Mouse (Mus musculus) liver, embryonic 12.5 days (tissue): ENCODE measurements around the gene Naa10. TPM values are rescaled to one million over a fixed set of nuclear protein-coding genes. Genes with fewer than 3 reads are reported as not detected.
A peak's percentile ranks its signal among the peaks of the same experiment; 100 is the strongest.

ENCODE experiments used
- ATAC-seq: fragments of 200-750 bp; cut with Nextera tagmentation; 2 replicates; pipeline ENCODE4 v1.8.0; 2017; ENCODE audit warnings: moderate number of reproducible peaks, mild to moderate bottlenecking, moderate library complexity
- H3K27ac ChIP-seq: fragments of 300-500 bp; sonication (generic); 2 replicates; pipeline ENCODE4 v1.5.1; 2016; ENCODE audit warnings: mild to moderate bottlenecking
- H3K27me3 ChIP-seq: fragments of 300-500 bp; sonication (generic); replicated peaks from 2 replicates; pipeline ENCODE4 v1.6.1; 2016; ENCODE audit warnings: mild to moderate bottlenecking, moderate library complexity
- H3K36me3 ChIP-seq: fragments of 300-500 bp; sonication (generic); 2 replicates; pipeline ENCODE4 v1.6.1; 2016; ENCODE audit warnings: mild to moderate bottlenecking, moderate library complexity
- H3K4me1 ChIP-seq: fragments of 300-500 bp; sonication (generic); 2 replicates; pipeline ENCODE4 v1.6.1; 2016
- H3K4me2 ChIP-seq: fragments of 300-500 bp; sonication (generic); 2 replicates; pipeline ENCODE4 v1.6.1; 2016; ENCODE audit warnings: mild to moderate bottlenecking, moderate library complexity
- H3K4me3 ChIP-seq: fragments of 300-500 bp; sonication (generic); 2 replicates; pipeline ENCODE4 v1.5.1; 2016; ENCODE audit warnings: mild to moderate bottlenecking, moderate library complexity
- H3K9ac ChIP-seq: fragments of 300-500 bp; sonication (generic); 2 replicates; pipeline ENCODE4 v1.6.1; 2016; ENCODE audit warnings: mild to moderate bottlenecking, moderate library complexity
- H3K9me3 ChIP-seq: fragments of 300-500 bp; sonication (generic); replicated peaks from 2 replicates; pipeline ENCODE4 v1.6.1; 2016; ENCODE audit warnings: mild to moderate bottlenecking, moderate library complexity
- WGBS: fragments of 180-500 bp; shearing (Covaris S2); methylation state at CpG from one replicate; pipeline ENCODE4 v1.1.7; 2016; ENCODE audit not compliant: insufficient replicate concordance; 5-methylcytosine and 5-hydroxymethylcytosine counted together
- polyA plus RNA-seq: library from polyadenylated mRNA; unstranded; fragments of >200 nt; fragmentation: Nextera tagmentation; extraction: Ambion mirVana; gene quantifications from 2 replicates; pipeline ENCODE4 v1.2.1, GENCODE M21; 2016

The Naa10 gene
- polyA plus RNA-seq, 1 experiment from 2014 or later: 148 TPM

- Histone ChIP-seq H3K27me3 (peaks cover 11% of the 10 kb centered on the region; the same call in 1 of the 2 replicates), H3K4me2 (no peak overlapping the region), H3K4me3 (no peak overlapping the region), H3K36me3 (no peaks in the 10 kb centered on the region), H3K9ac (no peak overlapping the region), H3K9me3 (no peaks in the 10 kb centered on the region), H3K4me1 (peaks cover 9% of the 10 kb centered on the region; the same call in 1 of the 2 replicates), H3K27ac (no peak overlapping the region)
- WGBS: 19% methylated on average over 1 of the region's 1 CpGs
- no peak for ATAC-seq
Observed at GRCm38 (mm10) chrX:73871956-73872355, 49.8 kb downstream of the Naa10 start.

GRCm38 (mm10) chrX:73871474-73871873, 50.3 kb downstream of the Naa10 start:
- H3K4me1 ChIP-seq: peaks cover 13% of the 10 kb centered on the region; the same call in 1 of the 2 replicates
- H3K4me3 ChIP-seq: no peak overlapping the region
- H3K9me3 ChIP-seq: no peaks in the 10 kb centered on the region
- H3K27ac ChIP-seq: no peak overlapping the region
- no peak for ATAC-seq
- H3K9ac ChIP-seq: no peak overlapping the region
- H3K4me2 ChIP-seq: no peak overlapping the region
- H3K27me3 ChIP-seq: peaks cover 6% of the 10 kb centered on the region; the same call in 1 of the 2 replicates
- H3K36me3 ChIP-seq: no peaks in the 10 kb centered on the region

GRCm38 (mm10) chrX:73869334-73869733, 52.4 kb downstream of the Naa10 start:
- H3K27ac ChIP-seq: no peak overlapping the region
- H3K4me2 ChIP-seq: no peak overlapping the region
- no peaks in the 10 kb centered on the region for H3K36me3 ChIP-seq
- H3K27me3 ChIP-seq: peaks cover 15% of the 10 kb centered on the region; the same call in 1 of the 2 replicates
- H3K4me1 ChIP-seq: peaks cover 15% of the 10 kb centered on the region; the same call in 1 of the 2 replicates
- no peak for ATAC-seq
- no peaks in the 10 kb centered on the region for H3K9me3 ChIP-seq
- H3K4me3 ChIP-seq: no peak overlapping the region
- WGBS: 6% methylated on average over 5 of the region's 5 CpGs
- H3K9ac ChIP-seq: no peak overlapping the region

- WGBS: 29% methylated on average over 1 of the region's 1 CpGs
- Histone ChIP-seq H3K27ac (no peak overlapping the region), H3K4me1 (peaks cover 15% of the 10 kb centered on the region; the same call in 1 of the 2 replicates), H3K36me3 (no peaks in the 10 kb centered on the region), H3K4me3 (no peak overlapping the region), H3K9me3 (no peaks in the 10 kb centered on the region), H3K9ac (no peak overlapping the region), H3K4me2 (peak overlapping the region; percentile 18; the same call in 1 of the 2 replicates), H3K27me3 (peaks cover 15% of the 10 kb centered on the region; the same call in 1 of the 2 replicates)
- ATAC-seq: peak; percentile 79
Observed at GRCm38 (mm10) chrX:73867852-73868251, 53.9 kb downstream of the Naa10 start.

GRCm38 (mm10) chrX:73867256-73867655, 54.5 kb downstream of the Naa10 start:
- Histone ChIP-seq H3K9me3 (no peaks in the 10 kb centered on the region), H3K4me3 (no peak overlapping the region), H3K27ac (no peak overlapping the region), H3K4me1 (peaks cover 15% of the 10 kb centered on the region; the same call in 1 of the 2 replicates), H3K36me3 (no peaks in the 10 kb centered on the region), H3K27me3 (peaks cover 15% of the 10 kb centered on the region; the same call in 1 of the 2 replicates), H3K4me2 (no peak overlapping the region), H3K9ac (no peak overlapping the region)
- WGBS: 24% methylated on average over 3 of the region's 3 CpGs
- no peak for ATAC-seq

Other genes starting within 250 kb of the Naa10 start
- 1.3 and 1.8 TPM in 2 replicates for gene Slc6a8, start 248.8 kb downstream of the Naa10 start, polyA plus RNA-seq
- 173 and 175 TPM in 2 replicates for gene Bcap31, start 205.8 kb downstream of the Naa10 start, polyA plus RNA-seq
- 9.9 and 10.6 TPM in 2 replicates for gene Abcd1, start 205.3 kb downstream of the Naa10 start, polyA plus RNA-seq
- 0.17 and 0.28 TPM in 2 replicates for gene Plxnb3, start 164.9 kb downstream of the Naa10 start, polyA plus RNA-seq
- gene Srpk3, start 147.5 kb downstream of the Naa10 start, polyA plus RNA-seq: 0.89 and 1.2 TPM in 2 replicates
- gene Idh3g, start 135.0 kb downstream of the Naa10 start, polyA plus RNA-seq: 141 TPM in 2 replicates
- gene Ssr4, start 134.9 kb downstream of the Naa10 start, polyA plus RNA-seq: 162 and 173 TPM in 2 replicates
- 0.14 and 0.25 TPM in 2 replicates for gene Pdzd4, start 97.0 kb downstream of the Naa10 start, polyA plus RNA-seq
- 0.08 and 0.13 TPM in 2 replicates for gene Avpr2, start 29.8 kb downstream of the Naa10 start, polyA plus RNA-seq
- 0.11 and 0.38 TPM in 2 replicates for gene L1cam, start 25.8 kb downstream of the Naa10 start, polyA plus RNA-seq
- gene Arhgap4, start 74 bp downstream of the Naa10 start, polyA plus RNA-seq: 7.1 and 8.6 TPM in 2 replicates
- 21.2 and 22.9 TPM in 2 replicates for gene Renbp, start 8.9 kb upstream of the Naa10 start, polyA plus RNA-seq
- gene Hcfc1, start 44.4 kb upstream of the Naa10 start, polyA plus RNA-seq: 51.8 and 59.7 TPM in 2 replicates
- gene Irak1, start 102.0 kb upstream of the Naa10 start, polyA plus RNA-seq: 44.6 and 45.8 TPM in 2 replicates
- gene Opn1mw, start 205.5 kb upstream of the Naa10 start, polyA plus RNA-seq: not detected in 2 replicates
- gene Mecp2, start 213.4 kb upstream of the Naa10 start, polyA plus RNA-seq: 8.1 and 9.4 TPM in 2 replicates
- gene Tex28, start 245.9 kb upstream of the Naa10 start, polyA plus RNA-seq: not detected in 2 replicates